Mouse (Mus musculus): ENCODE data around the gene Recql5. TPM values are rescaled to one million over a fixed set of nuclear protein-coding genes. Genes with fewer than 3 reads are reported as not detected.

The Recql5 gene
- polyA plus RNA-seq, 1 experiment from 2014 or later: 18.0 TPM

DNA sequence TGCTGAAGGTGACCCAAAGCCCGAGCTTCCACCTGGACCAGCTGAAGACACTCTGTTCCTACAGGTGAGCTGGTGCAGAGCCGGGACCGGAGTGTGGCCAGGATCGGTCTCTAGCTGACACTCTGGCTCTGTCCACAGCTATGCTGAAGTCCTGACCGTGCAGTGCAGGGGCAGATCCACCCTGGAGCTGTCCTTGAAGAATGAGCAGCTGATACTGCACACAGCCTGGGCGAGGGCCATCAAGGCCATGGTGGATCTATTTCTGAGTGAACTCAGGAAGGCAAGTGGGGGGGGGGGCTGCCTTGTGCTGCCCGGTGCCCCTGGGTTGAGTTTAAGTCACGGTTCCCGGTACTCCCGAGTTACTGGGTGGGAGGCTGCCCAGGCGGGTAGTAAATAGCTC lies 46.8 kb downstream of the Recql5 start:
- no peak overlapping the region for H3K27ac ChIP-seq (replicated peaks; ENCODE audit: low read depth, low read length)
- ATAC-seq (ENCODE audit: low FRiP score, low TSS enrichment) (no peak), DNase-seq (no peak)
- no peaks in the 10 kb centered on the region for H3K9me3 ChIP-seq (ENCODE audit: control insufficient read depth, low read length)
- no peak overlapping the region for H3K9ac ChIP-seq (replicated peaks; ENCODE audit: low read length)
- 89% methylated on average over 11 of the region's 11 CpGs for WGBS
- no peak overlapping the region for H3K4me3 ChIP-seq (replicated peaks; ENCODE audit: low read depth, low read length)
- no peaks in the 10 kb centered on the region for H3K4me1 ChIP-seq (ENCODE audit: control insufficient read depth, insufficient read depth, low read length)
- no peaks in the 10 kb centered on the region for H3K36me3 ChIP-seq (ENCODE audit: control insufficient read depth, insufficient read depth, low read length)
- H3K27me3 ChIP-seq (ENCODE audit: control insufficient read depth, insufficient read depth, low read length): no peaks in the 10 kb centered on the region
- no peak overlapping the region for H3K4me2 ChIP-seq (ENCODE audit: low read length)

DNA sequence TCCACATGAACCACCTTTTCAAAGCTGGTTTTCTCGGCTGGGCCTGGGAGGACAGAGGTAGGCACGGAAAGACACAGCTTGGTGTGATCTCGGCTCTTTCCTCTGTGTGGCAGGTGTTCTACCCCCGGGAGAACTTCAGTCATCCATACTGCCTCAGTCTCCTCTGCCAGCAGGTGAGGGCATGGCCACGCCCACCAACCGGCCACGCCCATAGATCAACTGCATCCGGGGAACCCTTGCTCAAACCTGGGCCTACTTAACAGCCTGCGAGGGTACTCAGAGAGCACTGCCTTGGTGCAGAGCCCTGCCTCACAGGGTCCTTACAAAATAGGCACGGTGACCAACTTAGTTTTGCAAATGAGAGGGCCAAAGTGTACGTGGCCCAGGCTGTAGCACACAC lies 48.0 kb downstream of the Recql5 start:
- H3K27ac ChIP-seq (replicated peaks; ENCODE audit: low read depth, low read length): no peak overlapping the region
- no peak overlapping the region for H3K9ac ChIP-seq (replicated peaks; ENCODE audit: low read length)
- no peak for DNase-seq
- H3K27me3 ChIP-seq (ENCODE audit: control insufficient read depth, insufficient read depth, low read length): no peaks in the 10 kb centered on the region
- no peak for ATAC-seq (ENCODE audit: low FRiP score, low TSS enrichment)
- no peaks in the 10 kb centered on the region for H3K4me1 ChIP-seq (ENCODE audit: control insufficient read depth, insufficient read depth, low read length)
- no peak overlapping the region for H3K4me3 ChIP-seq (replicated peaks; ENCODE audit: low read depth, low read length)
- no peaks in the 10 kb centered on the region for H3K9me3 ChIP-seq (ENCODE audit: control insufficient read depth, low read length)
- H3K36me3 ChIP-seq (ENCODE audit: control insufficient read depth, insufficient read depth, low read length): no peaks in the 10 kb centered on the region
- no peak overlapping the region for H3K4me2 ChIP-seq (ENCODE audit: low read length)
- 70% methylated on average over 11 of the region's 11 CpGs for WGBS

DNA sequence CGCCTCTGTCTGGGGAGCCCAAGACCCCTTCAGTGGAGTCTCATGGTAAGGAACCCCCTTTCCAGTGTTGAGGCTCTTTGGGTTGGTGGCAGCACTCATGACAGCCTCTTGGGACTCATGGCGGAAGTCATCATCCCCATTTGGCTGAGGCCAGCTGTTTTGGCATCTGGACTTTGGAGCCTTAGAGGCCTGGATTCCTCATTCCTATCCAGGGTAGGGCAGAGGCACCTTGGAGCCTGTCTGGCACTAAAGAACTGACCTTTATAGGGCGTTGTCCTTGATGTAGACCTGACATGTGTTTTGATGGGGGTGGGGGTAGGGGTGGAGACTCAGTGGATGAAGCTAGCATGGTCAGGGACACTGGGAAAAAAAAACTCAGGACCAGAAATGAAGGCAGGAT lies 48.9 kb downstream of the Recql5 start:
- DNase-seq (no peak), ATAC-seq (ENCODE audit: low FRiP score, low TSS enrichment) (no peak)
- WGBS: 94% methylated on average over 3 of the region's 3 CpGs
- Histone ChIP-seq H3K4me1 (ENCODE audit: control insufficient read depth, insufficient read depth, low read length) (no peaks in the 10 kb centered on the region), H3K36me3 (ENCODE audit: control insufficient read depth, insufficient read depth, low read length) (no peaks in the 10 kb centered on the region), H3K4me2 (ENCODE audit: low read length) (no peak overlapping the region), H3K9me3 (ENCODE audit: control insufficient read depth, low read length) (no peaks in the 10 kb centered on the region), H3K27ac (replicated peaks; ENCODE audit: low read depth, low read length) (no peak overlapping the region), H3K27me3 (ENCODE audit: control insufficient read depth, insufficient read depth, low read length) (no peaks in the 10 kb centered on the region), H3K4me3 (replicated peaks; ENCODE audit: low read depth, low read length) (no peak overlapping the region), H3K9ac (replicated peaks; ENCODE audit: low read length) (no peak overlapping the region)

DNA sequence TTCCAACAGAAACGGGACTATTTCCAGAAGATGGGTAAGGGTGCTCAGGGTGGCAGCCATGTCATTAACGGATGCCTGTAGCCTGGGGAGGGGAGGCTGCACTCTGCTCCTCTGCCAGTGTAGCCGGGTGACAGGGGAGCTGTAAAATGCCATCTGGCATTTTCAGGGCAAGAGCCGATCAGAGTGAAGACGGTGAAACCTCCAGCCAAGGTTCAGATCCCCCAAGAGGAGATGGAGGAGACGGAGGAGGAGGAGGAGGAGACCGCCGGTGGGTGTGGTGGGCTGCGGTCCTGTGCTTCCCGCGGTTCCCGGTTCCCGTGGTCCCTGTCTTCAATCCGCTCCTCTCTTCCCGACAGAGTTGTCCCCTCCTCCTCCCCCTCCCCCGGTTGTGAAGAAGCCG lies 50.0 kb downstream of the Recql5 start:
- Histone ChIP-seq H3K9ac (replicated peaks; ENCODE audit: low read length) (no peak overlapping the region), H3K4me1 (ENCODE audit: control insufficient read depth, insufficient read depth, low read length) (no peaks in the 10 kb centered on the region), H3K9me3 (ENCODE audit: control insufficient read depth, low read length) (no peaks in the 10 kb centered on the region), H3K36me3 (ENCODE audit: control insufficient read depth, insufficient read depth, low read length) (no peaks in the 10 kb centered on the region), H3K27ac (replicated peaks; ENCODE audit: low read depth, low read length) (no peak overlapping the region), H3K27me3 (ENCODE audit: control insufficient read depth, insufficient read depth, low read length) (no peaks in the 10 kb centered on the region), H3K4me2 (ENCODE audit: low read length) (no peak overlapping the region), H3K4me3 (replicated peaks; ENCODE audit: low read depth, low read length) (no peak overlapping the region)
- WGBS: 33% methylated on average over 15 of the region's 17 CpGs
- ATAC-seq (ENCODE audit: low FRiP score, low TSS enrichment): no peak
- DNase-seq: no peak

DNA sequence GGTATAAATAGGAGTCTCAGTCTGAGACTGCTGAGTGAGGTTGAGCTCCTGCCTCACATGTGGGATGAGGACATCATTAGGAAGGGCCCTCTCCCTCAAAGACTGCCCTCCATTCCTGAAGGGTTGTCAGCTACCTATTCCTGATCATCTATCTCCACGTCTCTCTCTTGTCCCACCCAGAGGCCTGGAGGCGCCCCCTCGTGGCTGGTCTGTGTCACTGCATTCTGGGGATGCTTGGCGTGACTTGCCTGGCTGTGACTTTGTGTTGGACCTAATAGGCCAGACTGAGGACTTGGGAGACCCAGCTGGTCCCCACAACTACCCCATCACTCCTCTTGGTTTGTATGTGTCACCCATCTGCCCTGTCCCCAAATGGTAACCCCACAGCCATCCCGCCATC lies 52.3 kb downstream of the Recql5 start:
- no peak overlapping the region for H3K4me2 ChIP-seq (ENCODE audit: low read length)
- 26% methylated on average over 5 of the region's 5 CpGs for WGBS
- H3K27ac ChIP-seq (replicated peaks; ENCODE audit: low read depth, low read length): no peak overlapping the region
- H3K4me3 ChIP-seq (replicated peaks; ENCODE audit: low read depth, low read length): no peak overlapping the region
- H3K4me1 ChIP-seq (ENCODE audit: control insufficient read depth, insufficient read depth, low read length): no peaks in the 10 kb centered on the region
- H3K36me3 ChIP-seq (ENCODE audit: control insufficient read depth, insufficient read depth, low read length): no peaks in the 10 kb centered on the region
- no peak for ATAC-seq (ENCODE audit: low FRiP score, low TSS enrichment)
- H3K9me3 ChIP-seq (ENCODE audit: control insufficient read depth, low read length): no peaks in the 10 kb centered on the region
- no peaks in the 10 kb centered on the region for H3K27me3 ChIP-seq (ENCODE audit: control insufficient read depth, insufficient read depth, low read length)
- no peak overlapping the region for H3K9ac ChIP-seq (replicated peaks; ENCODE audit: low read length)
- DNase-seq: no peak

DNA sequence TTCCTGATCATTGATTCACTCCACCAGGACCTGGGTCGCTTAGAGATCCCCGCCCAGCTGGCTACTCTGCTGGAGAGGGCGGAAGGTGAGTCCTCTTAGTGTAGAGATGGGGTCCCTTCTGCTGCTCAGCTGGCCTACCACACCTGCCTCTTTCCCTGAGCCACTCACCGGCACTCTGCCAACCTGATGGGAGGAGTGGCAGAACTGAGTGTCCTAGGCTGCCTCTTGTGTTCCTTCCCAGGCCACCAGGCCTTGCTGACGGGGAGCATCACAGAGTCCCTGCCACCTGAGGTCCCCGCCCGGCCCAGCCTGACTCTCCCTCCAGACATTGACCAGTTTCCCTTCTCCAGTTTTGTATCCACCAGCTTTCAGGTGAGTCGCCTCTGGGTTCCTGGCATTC lies 55.2 kb downstream of the Recql5 start:
- H3K27ac ChIP-seq (replicated peaks; ENCODE audit: low read depth, low read length): no peak overlapping the region
- H3K9ac ChIP-seq (replicated peaks; ENCODE audit: low read length): no peak overlapping the region
- H3K36me3 ChIP-seq (ENCODE audit: control insufficient read depth, insufficient read depth, low read length): no peaks in the 10 kb centered on the region
- no peak overlapping the region for H3K4me2 ChIP-seq (ENCODE audit: low read length)
- no peaks in the 10 kb centered on the region for H3K27me3 ChIP-seq (ENCODE audit: control insufficient read depth, insufficient read depth, low read length)
- DNase-seq (no peak), ATAC-seq (ENCODE audit: low FRiP score, low TSS enrichment) (no peak)
- H3K4me3 ChIP-seq (replicated peaks; ENCODE audit: low read depth, low read length): no peak overlapping the region
- 73% methylated on average over 8 of the region's 8 CpGs for WGBS
- H3K9me3 ChIP-seq (ENCODE audit: control insufficient read depth, low read length): no peaks in the 10 kb centered on the region
- no peaks in the 10 kb centered on the region for H3K4me1 ChIP-seq (ENCODE audit: control insufficient read depth, insufficient read depth, low read length)

DNA sequence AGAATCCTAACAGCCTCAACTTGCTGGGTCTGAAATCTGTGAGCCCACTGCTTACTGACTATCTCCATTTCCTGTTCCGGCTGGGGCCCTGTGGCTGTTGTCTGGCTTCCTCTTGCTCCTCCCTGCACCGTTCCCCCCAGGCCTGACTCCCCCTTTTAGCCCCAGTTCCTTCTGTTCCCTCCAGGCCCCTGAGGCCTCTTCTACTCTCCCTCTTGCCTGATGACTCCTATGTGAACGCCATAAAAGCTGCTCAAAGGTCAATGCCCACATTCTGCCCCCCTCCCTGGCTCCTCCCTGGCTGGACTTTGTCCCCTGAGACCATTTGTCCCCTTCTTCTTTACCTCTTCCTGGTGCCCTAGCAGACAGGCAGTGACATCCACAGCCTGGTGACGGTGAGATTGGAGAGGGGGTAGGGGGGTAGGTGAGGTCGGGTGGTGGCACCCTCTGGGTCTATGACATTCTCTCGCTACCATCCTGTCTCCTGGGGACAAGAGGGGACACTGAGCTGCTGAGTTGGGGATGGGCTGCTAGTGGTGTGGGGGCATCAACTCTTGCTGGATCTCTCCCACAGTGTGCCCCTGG lies 56.0 kb downstream of the Recql5 start:
- Histone ChIP-seq H3K4me1 (ENCODE audit: control insufficient read depth, insufficient read depth, low read length) (no peaks in the 10 kb centered on the region), H3K27ac (replicated peaks; ENCODE audit: low read depth, low read length) (no peak overlapping the region), H3K9ac (replicated peaks; ENCODE audit: low read length) (no peak overlapping the region), H3K27me3 (ENCODE audit: control insufficient read depth, insufficient read depth, low read length) (no peaks in the 10 kb centered on the region), H3K36me3 (ENCODE audit: control insufficient read depth, insufficient read depth, low read length) (no peaks in the 10 kb centered on the region), H3K4me3 (replicated peaks; ENCODE audit: low read depth, low read length) (no peak overlapping the region), H3K4me2 (ENCODE audit: low read length) (no peak overlapping the region), H3K9me3 (ENCODE audit: control insufficient read depth, low read length) (no peaks in the 10 kb centered on the region)
- no peak for ATAC-seq (ENCODE audit: low FRiP score, low TSS enrichment)
- DNase-seq: no peak
- WGBS: 72% methylated on average over 6 of the region's 6 CpGs

DNA sequence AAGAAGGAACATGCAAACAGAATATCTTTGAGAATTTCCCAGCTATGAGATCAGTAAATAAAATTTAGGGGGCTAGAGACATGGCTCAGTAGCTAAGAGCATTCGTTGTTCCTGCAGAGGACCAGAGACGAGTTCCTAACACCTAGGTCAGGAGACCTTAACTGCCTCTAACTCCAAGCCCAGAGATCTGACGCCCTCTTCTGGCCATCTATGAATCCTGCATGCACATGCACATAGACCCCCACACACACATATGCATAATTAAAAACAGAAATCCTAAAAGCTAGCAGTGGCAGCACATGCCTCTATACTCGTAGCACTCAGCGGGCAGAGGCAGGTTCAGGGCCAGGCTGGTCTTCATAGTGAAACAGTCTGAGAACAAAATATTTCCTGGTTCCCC lies 56.8 kb downstream of the Recql5 start:
- Histone ChIP-seq H3K4me1 (ENCODE audit: control insufficient read depth, insufficient read depth, low read length) (no peaks in the 10 kb centered on the region), H3K36me3 (ENCODE audit: control insufficient read depth, insufficient read depth, low read length) (no peaks in the 10 kb centered on the region), H3K27me3 (ENCODE audit: control insufficient read depth, insufficient read depth, low read length) (no peaks in the 10 kb centered on the region), H3K4me3 (replicated peaks; ENCODE audit: low read depth, low read length) (no peak overlapping the region), H3K4me2 (ENCODE audit: low read length) (no peak overlapping the region), H3K9me3 (ENCODE audit: control insufficient read depth, low read length) (no peaks in the 10 kb centered on the region), H3K27ac (replicated peaks; ENCODE audit: low read depth, low read length) (no peak overlapping the region), H3K9ac (replicated peaks; ENCODE audit: low read length) (no peak overlapping the region)
- ATAC-seq (ENCODE audit: low FRiP score, low TSS enrichment) (no peak), DNase-seq (no peak)
- WGBS: 79% methylated on average over 5 of the region's 5 CpGs

DNA sequence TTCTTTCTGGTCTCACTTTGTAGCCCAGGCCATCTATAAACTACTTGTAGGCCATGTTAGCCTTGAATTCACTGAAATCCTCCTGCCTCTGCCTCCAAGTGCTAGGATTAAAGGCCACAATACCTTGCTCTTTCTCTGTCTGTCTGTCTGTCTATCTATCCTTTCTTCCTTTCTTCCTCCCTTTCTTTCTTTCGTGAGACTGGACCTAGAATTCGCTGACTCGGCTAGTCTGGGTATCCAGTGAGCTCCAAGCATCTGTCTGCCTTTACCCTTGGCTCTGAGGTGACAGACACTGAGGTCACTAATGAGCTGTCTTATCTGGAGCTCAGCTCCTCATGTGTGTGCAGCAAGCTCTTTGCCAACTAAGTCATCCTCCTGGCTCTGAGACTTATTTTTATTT lies 57.3 kb downstream of the Recql5 start:
- ATAC-seq (ENCODE audit: low FRiP score, low TSS enrichment): no peak
- WGBS: 86% methylated on average over 3 of the region's 3 CpGs

More for the DNA sequence above, 57.3 kb downstream of the Recql5 start:
- Histone ChIP-seq H3K4me3 (replicated peaks; ENCODE audit: low read depth, low read length) (no peak overlapping the region), H3K9me3 (ENCODE audit: control insufficient read depth, low read length) (no peaks in the 10 kb centered on the region), H3K4me1 (ENCODE audit: control insufficient read depth, insufficient read depth, low read length) (no peaks in the 10 kb centered on the region), H3K27ac (replicated peaks; ENCODE audit: low read depth, low read length) (no peak overlapping the region), H3K9ac (replicated peaks; ENCODE audit: low read length) (no peak overlapping the region), H3K36me3 (ENCODE audit: control insufficient read depth, insufficient read depth, low read length) (no peaks in the 10 kb centered on the region), H3K27me3 (ENCODE audit: control insufficient read depth, insufficient read depth, low read length) (no peaks in the 10 kb centered on the region), H3K4me2 (ENCODE audit: low read length) (no peak overlapping the region)
- no peak for DNase-seq
